ENCODE assay signal across 34 mouse cellular contexts in the genomic region with DNA sequence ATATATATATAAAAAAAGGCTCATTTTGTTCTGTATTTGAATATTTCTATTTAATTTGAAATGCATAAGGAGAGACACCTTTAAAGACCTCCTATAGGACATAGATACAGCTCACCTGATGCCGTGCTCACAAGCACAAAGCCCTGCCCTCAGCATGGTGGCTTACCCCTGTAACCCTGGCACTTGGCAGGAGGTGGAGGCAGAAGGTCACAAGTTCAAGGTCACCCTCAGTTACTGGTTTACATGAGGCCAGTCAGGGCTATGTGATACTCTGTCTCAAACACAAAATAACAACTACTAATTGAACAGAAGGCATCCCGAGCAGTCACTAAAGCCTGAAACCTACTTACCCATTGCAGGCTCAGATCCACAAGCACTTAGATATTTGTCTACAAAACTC.
"Had no signal": no experiment of that assay in that cellular context is flagged by ENCODE, and none has a peak within 500 bp of the region (broad histone marks: within the 10 kb centered on the region; RNA-seq: fewer than 3 reads in every experiment).

No protein-coding gene starts in this region.

- H3K27me3 ChIP-seq: heart, embryonic 12.5 days; heart, embryonic 13.5 days; heart, embryonic 15.5 days; hindbrain, embryonic 12.5 days; hindbrain, embryonic 13.5 days; hindbrain, embryonic 15.5 days; intestine, embryonic 15.5 days; kidney, embryonic 15.5 days had no signal

- ATAC-seq: hindbrain, embryonic 16.5 days; hindbrain, postnatal 0 days; inflammation-experienced regulatory T-cells, adult 6 months; intestine, embryonic 15.5 days; intestine, embryonic 16.5 days; intestine, postnatal 0 days had no signal

- H3K36me3 ChIP-seq: heart, embryonic 10.5 days; heart, embryonic 12.5 days; heart, embryonic 13.5 days; heart, embryonic 15.5 days; hindbrain, embryonic 10.5 days; hindbrain, embryonic 12.5 days; hindbrain, embryonic 13.5 days; hindbrain, embryonic 15.5 days; intestine, embryonic 15.5 days; kidney, embryonic 15.5 days had no signal

- H3K9me3 ChIP-seq: heart, embryonic 10.5 days; heart, embryonic 12.5 days; heart, embryonic 13.5 days; heart, embryonic 15.5 days; hindbrain, embryonic 10.5 days; hindbrain, embryonic 12.5 days; hindbrain, embryonic 13.5 days; hindbrain, embryonic 15.5 days; intestine, embryonic 15.5 days; kidney, embryonic 15.5 days had no signal

- H3K4me3 ChIP-seq: heart, embryonic 10.5 days; heart, embryonic 12.5 days; heart, embryonic 13.5 days; heart, embryonic 15.5 days; hindbrain, embryonic 10.5 days; hindbrain, embryonic 12.5 days; hindbrain, embryonic 13.5 days; hindbrain, embryonic 15.5 days; intestine, embryonic 15.5 days; kidney, embryonic 15.5 days; layer of hippocampus, adult 2 months; left cerebral cortex, adult 2 months had no signal

- H3K9ac ChIP-seq: heart, embryonic 12.5 days; heart, embryonic 13.5 days; heart, embryonic 15.5 days; hindbrain, embryonic 12.5 days; hindbrain, embryonic 13.5 days; hindbrain, embryonic 14.5 days; hindbrain, embryonic 15.5 days; intestine, embryonic 15.5 days; kidney, embryonic 15.5 days had no signal

- DNase-seq: heart, postnatal 14 days; heart, postnatal 36 days; heart, postnatal 4 days; kidney, adult 11 months; kidney, adult 2 months; kidney, adult 8-10 months; kidney, adult 9 months; kidney, postnatal 10 days; kidney, postnatal 14 days; kidney, postnatal 25 days; kidney, postnatal 36 days; kidney, postnatal 4 days; layer of hippocampus, adult 9-11 months; layer of hippocampus, postnatal 36 days had no signal

- H3K27ac ChIP-seq: heart, embryonic 10.5 days; heart, embryonic 13.5 days; heart, embryonic 15.5 days; hindbrain, embryonic 10.5 days; hindbrain, embryonic 12.5 days; hindbrain, embryonic 13.5 days; hindbrain, embryonic 14.5 days; hindbrain, embryonic 15.5 days; hindbrain, postnatal 0 days; intestine, embryonic 15.5 days; kidney, embryonic 15.5 days; kidney, postnatal 0 days; layer of hippocampus, adult 2 months; left cerebral cortex, adult 2 months had no signal

- H3K4me2 ChIP-seq: heart, embryonic 11.5 days; heart, embryonic 12.5 days; heart, embryonic 13.5 days; heart, embryonic 15.5 days; hindbrain, embryonic 12.5 days; hindbrain, embryonic 13.5 days; hindbrain, embryonic 14.5 days; hindbrain, embryonic 15.5 days; intestine, embryonic 15.5 days; kidney, embryonic 15.5 days had no signal

- H3K4me1 ChIP-seq: heart, embryonic 10.5 days; heart, embryonic 12.5 days; heart, embryonic 13.5 days; heart, embryonic 15.5 days; hindbrain, embryonic 10.5 days; hindbrain, embryonic 12.5 days; hindbrain, embryonic 13.5 days; hindbrain, embryonic 15.5 days; intestine, embryonic 15.5 days; kidney, embryonic 15.5 days had no signal
